Mouse (Mus musculus): ENCODE results near the gene Sptbn4. TPM values are rescaled to one million over a fixed set of nuclear protein-coding genes. Genes with fewer than 3 reads are reported as not detected.

Gene Sptbn4
- polyA plus RNA-seq, 1 experiment from 2014 or later = 0.15 TPM

- Histone ChIP-seq H3K9ac (ENCODE audit: low read length) (no peak overlapping the region), H3K4me2 (ENCODE audit: low read depth, severe bottlenecking) (peak overlapping the region; percentile 57; the same call in 1 of the 2 replicates), H3K4me3 (ENCODE audit: low read depth, low read length) (no peak overlapping the region), H3K27me3 (ENCODE audit: control insufficient read depth, insufficient read depth, low read length) (peaks cover 88% of the 10 kb centered on the region), H3K4me1 (ENCODE audit: control insufficient read depth, insufficient read depth, low read length) (peaks cover 23% of the 10 kb centered on the region), H3K36me3 (ENCODE audit: control insufficient read depth, insufficient read depth, low read length) (no peaks in the 10 kb centered on the region), H3K27ac (replicated peaks; ENCODE audit: low read depth, low read length) (no peak overlapping the region), H3K9me3 (ENCODE audit: control insufficient read depth, low read length) (peaks cover 4% of the 10 kb centered on the region; the same call in 1 of the 2 replicates)
- no peak for ATAC-seq (ENCODE audit: insufficient number of reproducible peaks, low FRiP score, low TSS enrichment, low read depth)
- DNase-seq (ENCODE audit: low spot score) = no peak
- 2% methylated on average over 8 of the region's 8 CpGs for WGBS
Measured at GRCm38 (mm10) chr7:27331541-27331851, 116.0 kb downstream of the Sptbn4 start.

GRCm38 (mm10) chr7:27330709-27331540 is 116.6 kb downstream of the Sptbn4 start:
- Histone ChIP-seq H3K9me3 (ENCODE audit: control insufficient read depth, low read length) (peaks cover 4% of the 10 kb centered on the region; the same call in 1 of the 2 replicates), H3K36me3 (ENCODE audit: control insufficient read depth, insufficient read depth, low read length) (no peaks in the 10 kb centered on the region), H3K4me1 (ENCODE audit: control insufficient read depth, insufficient read depth, low read length) (peaks cover 23% of the 10 kb centered on the region), H3K4me3 (ENCODE audit: low read depth, low read length) (peak overlapping the region; percentile 32), H3K9ac (ENCODE audit: low read length) (no peak overlapping the region), H3K4me2 (ENCODE audit: low read depth, severe bottlenecking) (peak overlapping the region; percentile 57), H3K27me3 (ENCODE audit: control insufficient read depth, insufficient read depth, low read length) (peaks cover 94% of the 10 kb centered on the region), H3K27ac (replicated peaks; ENCODE audit: low read depth, low read length) (no peak overlapping the region)
- ATAC-seq (ENCODE audit: insufficient number of reproducible peaks, low FRiP score, low TSS enrichment, low read depth) (peak; percentile 28; the same call in 1 of the 2 replicates), DNase-seq (ENCODE audit: low spot score) (peak; percentile 84)
- WGBS = under 1% methylated on average over 39 of the region's 39 CpGs

- H3K9ac ChIP-seq (ENCODE audit: low read length) = no peak overlapping the region
- WGBS = 19% methylated on average over 17 of the region's 17 CpGs
- H3K4me1 ChIP-seq (ENCODE audit: control insufficient read depth, insufficient read depth, low read length) = peaks cover 23% of the 10 kb centered on the region
- H3K27ac ChIP-seq (replicated peaks; ENCODE audit: low read depth, low read length) = no peak overlapping the region
- peaks cover 4% of the 10 kb centered on the region; the same call in 1 of the 2 replicates for H3K9me3 ChIP-seq (ENCODE audit: control insufficient read depth, low read length)
- ATAC-seq (ENCODE audit: insufficient number of reproducible peaks, low FRiP score, low TSS enrichment, low read depth) = no peak
- H3K4me3 ChIP-seq (ENCODE audit: low read depth, low read length) = peak overlapping the region; percentile 32; the same call in 1 of the 2 replicates
- DNase-seq (ENCODE audit: low spot score) = no peak
- no peak overlapping the region for H3K4me2 ChIP-seq (ENCODE audit: low read depth, severe bottlenecking)
- no peaks in the 10 kb centered on the region for H3K36me3 ChIP-seq (ENCODE audit: control insufficient read depth, insufficient read depth, low read length)
- peaks cover 90% of the 10 kb centered on the region for H3K27me3 ChIP-seq (ENCODE audit: control insufficient read depth, insufficient read depth, low read length)
Measured at GRCm38 (mm10) chr7:27329981-27330380, 117.5 kb downstream of the Sptbn4 start.

- Histone ChIP-seq H3K9me3 (ENCODE audit: control insufficient read depth, low read length) (peaks cover 4% of the 10 kb centered on the region; the same call in 1 of the 2 replicates), H3K4me1 (ENCODE audit: control insufficient read depth, insufficient read depth, low read length) (peaks cover 20% of the 10 kb centered on the region), H3K9ac (ENCODE audit: low read length) (no peak overlapping the region), H3K27me3 (ENCODE audit: control insufficient read depth, insufficient read depth, low read length) (peaks cover 87% of the 10 kb centered on the region), H3K36me3 (ENCODE audit: control insufficient read depth, insufficient read depth, low read length) (no peaks in the 10 kb centered on the region), H3K4me2 (ENCODE audit: low read depth, severe bottlenecking) (peak overlapping the region; percentile 37), H3K4me3 (ENCODE audit: low read depth, low read length) (peak overlapping the region; percentile 17; the same call in 1 of the 2 replicates), H3K27ac (replicated peaks; ENCODE audit: low read depth, low read length) (no peak overlapping the region)
- 3% methylated on average over 45 of the region's 45 CpGs for WGBS
- DNase-seq (ENCODE audit: low spot score) = peak; percentile 92
- 0 out of 2 replicates have a peak, but pooled peaks have one; percentile 6 for ATAC-seq (ENCODE audit: insufficient number of reproducible peaks, low FRiP score, low TSS enrichment, low read depth)
Measured at GRCm38 (mm10) chr7:27329326-27329947, 118.0 kb downstream of the Sptbn4 start.

GRCm38 (mm10) chr7:27328648-27329047 is 118.8 kb downstream of the Sptbn4 start:
- Histone ChIP-seq H3K27me3 (ENCODE audit: control insufficient read depth, insufficient read depth, low read length) (peaks cover 79% of the 10 kb centered on the region), H3K36me3 (ENCODE audit: control insufficient read depth, insufficient read depth, low read length) (no peaks in the 10 kb centered on the region), H3K4me3 (ENCODE audit: low read depth, low read length) (no peak overlapping the region), H3K4me2 (ENCODE audit: low read depth, severe bottlenecking) (no peak overlapping the region), H3K9ac (ENCODE audit: low read length) (no peak overlapping the region), H3K4me1 (ENCODE audit: control insufficient read depth, insufficient read depth, low read length) (peaks cover 13% of the 10 kb centered on the region), H3K27ac (replicated peaks; ENCODE audit: low read depth, low read length) (no peak overlapping the region), H3K9me3 (ENCODE audit: control insufficient read depth, low read length) (peaks cover 4% of the 10 kb centered on the region; the same call in 1 of the 2 replicates)
- DNase-seq (ENCODE audit: low spot score) (no peak), ATAC-seq (ENCODE audit: insufficient number of reproducible peaks, low FRiP score, low TSS enrichment, low read depth) (no peak)
- 28% methylated on average over 16 of the region's 16 CpGs for WGBS

- peaks cover 8% of the 10 kb centered on the region for H3K4me1 ChIP-seq (ENCODE audit: control insufficient read depth, insufficient read depth, low read length)
- H3K4me2 ChIP-seq (ENCODE audit: low read depth, severe bottlenecking) = no peak overlapping the region
- DNase-seq (ENCODE audit: low spot score) (no peak), ATAC-seq (ENCODE audit: insufficient number of reproducible peaks, low FRiP score, low TSS enrichment, low read depth) (no peak)
- no peaks in the 10 kb centered on the region for H3K36me3 ChIP-seq (ENCODE audit: control insufficient read depth, insufficient read depth, low read length)
- no peak overlapping the region for H3K9ac ChIP-seq (ENCODE audit: low read length)
- no peak overlapping the region for H3K4me3 ChIP-seq (ENCODE audit: low read depth, low read length)
- H3K9me3 ChIP-seq (ENCODE audit: control insufficient read depth, low read length) = peaks cover 4% of the 10 kb centered on the region; the same call in 1 of the 2 replicates
- WGBS = 85% methylated on average over 11 of the region's 11 CpGs
- H3K27me3 ChIP-seq (ENCODE audit: control insufficient read depth, insufficient read depth, low read length) = peaks cover 74% of the 10 kb centered on the region
- no peak overlapping the region for H3K27ac ChIP-seq (replicated peaks; ENCODE audit: low read depth, low read length)
Measured at GRCm38 (mm10) chr7:27328161-27328560, 119.3 kb downstream of the Sptbn4 start.

- Histone ChIP-seq H3K4me3 (ENCODE audit: low read depth, low read length) (no peak overlapping the region), H3K4me1 (ENCODE audit: control insufficient read depth, insufficient read depth, low read length) (0 out of 2 replicates have a peak, but pooled peaks cover 7% of the 10 kb centered on the region), H3K27me3 (ENCODE audit: control insufficient read depth, insufficient read depth, low read length) (peaks cover 70% of the 10 kb centered on the region), H3K27ac (replicated peaks; ENCODE audit: low read depth, low read length) (no peak overlapping the region), H3K36me3 (ENCODE audit: control insufficient read depth, insufficient read depth, low read length) (no peaks in the 10 kb centered on the region), H3K9me3 (ENCODE audit: control insufficient read depth, low read length) (peaks cover 4% of the 10 kb centered on the region; the same call in 1 of the 2 replicates), H3K9ac (ENCODE audit: low read length) (no peak overlapping the region), H3K4me2 (ENCODE audit: low read depth, severe bottlenecking) (no peak overlapping the region)
- DNase-seq (ENCODE audit: low spot score) = no peak
- no peak for ATAC-seq (ENCODE audit: insufficient number of reproducible peaks, low FRiP score, low TSS enrichment, low read depth)
- 89% methylated on average over 8 of the region's 8 CpGs for WGBS
Measured at GRCm38 (mm10) chr7:27327500-27327899, 120.0 kb downstream of the Sptbn4 start.

GRCm38 (mm10) chr7:27326101-27326880 is 121.2 kb downstream of the Sptbn4 start:
- H3K9ac ChIP-seq (ENCODE audit: low read length) = no peak overlapping the region
- peak overlapping the region; percentile 31; the same call in 1 of the 2 replicates for H3K4me2 ChIP-seq (ENCODE audit: low read depth, severe bottlenecking)
- H3K9me3 ChIP-seq (ENCODE audit: control insufficient read depth, low read length) = peaks cover 4% of the 10 kb centered on the region; the same call in 1 of the 2 replicates
- no peak overlapping the region for H3K27ac ChIP-seq (replicated peaks; ENCODE audit: low read depth, low read length)
- H3K4me1 ChIP-seq (ENCODE audit: control insufficient read depth, insufficient read depth, low read length) = 0 out of 2 replicates have a peak, but pooled peaks cover 3% of the 10 kb centered on the region
- no peaks in the 10 kb centered on the region for H3K36me3 ChIP-seq (ENCODE audit: control insufficient read depth, insufficient read depth, low read length)
- no peak for ATAC-seq (ENCODE audit: insufficient number of reproducible peaks, low FRiP score, low TSS enrichment, low read depth)
- peak; percentile 40 for DNase-seq (ENCODE audit: low spot score)
- WGBS = 26% methylated on average over 34 of the region's 34 CpGs
- H3K4me3 ChIP-seq (ENCODE audit: low read depth, low read length) = peak overlapping the region; percentile 14; the same call in 1 of the 2 replicates
- H3K27me3 ChIP-seq (ENCODE audit: control insufficient read depth, insufficient read depth, low read length) = peaks cover 60% of the 10 kb centered on the region

All from limb, embryonic 11.5 days (tissue).